Mouse (Mus musculus) stomach, postnatal 0 days (tissue): ENCODE results near the gene Psmg3. TPM values are rescaled to one million over a fixed set of nuclear protein-coding genes. Genes with fewer than 3 reads are reported as not detected.

Experiments
- ATAC-seq: fragments of 200-750 bp; cut with Nextera tagmentation; 2 replicates; pipeline ENCODE4 v1.8.0; 2017; ENCODE audit not compliant: low FRiP score, low TSS enrichment
- DNase-seq: peaks from one replicate; pipeline ENCODE4 v3.0.0-alpha.2; 2016; ENCODE audit warnings: low spot score
- H3K27ac ChIP-seq: fragments of 300-500 bp; sonication (generic); replicated peaks from 2 replicates; pipeline ENCODE4 v1.5.1; 2014; ENCODE audit warnings: mild to moderate bottlenecking, control low read depth
- H3K27me3 ChIP-seq: fragments of 300-500 bp; sonication (generic); 2 replicates; pipeline ENCODE4 v1.6.1; 2014; ENCODE audit warnings: low read length; ENCODE audit not compliant: control insufficient read depth, insufficient read depth
- H3K36me3 ChIP-seq: fragments of 300-500 bp; sonication (generic); 2 replicates; pipeline ENCODE4 v1.6.1; 2014; ENCODE audit warnings: low read length, mixed read lengths; ENCODE audit not compliant: control insufficient read depth, insufficient read depth
- H3K4me1 ChIP-seq: fragments of 300-500 bp; sonication (generic); replicated peaks from 2 replicates; pipeline ENCODE4 v1.6.1; 2014; ENCODE audit warnings: antibody characterized with exemption; ENCODE audit not compliant: control insufficient read depth, insufficient read depth
- H3K4me2 ChIP-seq: fragments of 300-500 bp; sonication (generic); replicated peaks from 2 replicates; pipeline ENCODE4 v1.6.1; 2014; ENCODE audit warnings: low read depth, mild to moderate bottlenecking, control low read depth, moderate library complexity
- H3K4me3 ChIP-seq: fragments of 300-500 bp; sonication (generic); 2 replicates; pipeline ENCODE4 v1.5.1; 2014; ENCODE audit warnings: low read depth, low read length, control low read depth
- H3K9ac ChIP-seq: fragments of 300-500 bp; sonication (generic); 2 replicates; pipeline ENCODE4 v1.6.1; 2014; ENCODE audit warnings: mild to moderate bottlenecking, low read length, control low read depth, mixed read lengths
- H3K9me3 ChIP-seq: fragments of 300-500 bp; sonication (generic); 2 replicates; pipeline ENCODE4 v1.6.1; 2016; ENCODE audit warnings: low read length; ENCODE audit not compliant: control insufficient read depth
- CTCF ChIP-seq: IDR thresholded peaks from 2 replicates; pipeline ENCODE4 v1.5.1; 2016; ENCODE audit warnings: antibody characterized with exemption, low read depth, mild to moderate bottlenecking, moderate library complexity
- EP300 ChIP-seq: optimal IDR thresholded peaks from 2 replicates; pipeline ENCODE3; 2016; ENCODE audit warnings: antibody characterized with exemption
- WGBS: fragments of 180-500 bp; shearing (Covaris S2); extraction: QIAGEN DNeasy Blood & Tissue Kit; methylation state at CpG from one replicate; pipeline ENCODE4 v1.1.7; 2014; 5-methylcytosine and 5-hydroxymethylcytosine counted together
- polyA plus RNA-seq: library from polyadenylated mRNA; unstranded; fragments of >200 nt; fragmentation: Nextera tagmentation; extraction: Ambion mirVana; gene quantifications from 2 replicates; pipeline ENCODE4 v1.2.1, GENCODE M21; 2015

Gene Psmg3
- 50.6 and 51.0 TPM in 2 replicates for polyA plus RNA-seq

DNA sequence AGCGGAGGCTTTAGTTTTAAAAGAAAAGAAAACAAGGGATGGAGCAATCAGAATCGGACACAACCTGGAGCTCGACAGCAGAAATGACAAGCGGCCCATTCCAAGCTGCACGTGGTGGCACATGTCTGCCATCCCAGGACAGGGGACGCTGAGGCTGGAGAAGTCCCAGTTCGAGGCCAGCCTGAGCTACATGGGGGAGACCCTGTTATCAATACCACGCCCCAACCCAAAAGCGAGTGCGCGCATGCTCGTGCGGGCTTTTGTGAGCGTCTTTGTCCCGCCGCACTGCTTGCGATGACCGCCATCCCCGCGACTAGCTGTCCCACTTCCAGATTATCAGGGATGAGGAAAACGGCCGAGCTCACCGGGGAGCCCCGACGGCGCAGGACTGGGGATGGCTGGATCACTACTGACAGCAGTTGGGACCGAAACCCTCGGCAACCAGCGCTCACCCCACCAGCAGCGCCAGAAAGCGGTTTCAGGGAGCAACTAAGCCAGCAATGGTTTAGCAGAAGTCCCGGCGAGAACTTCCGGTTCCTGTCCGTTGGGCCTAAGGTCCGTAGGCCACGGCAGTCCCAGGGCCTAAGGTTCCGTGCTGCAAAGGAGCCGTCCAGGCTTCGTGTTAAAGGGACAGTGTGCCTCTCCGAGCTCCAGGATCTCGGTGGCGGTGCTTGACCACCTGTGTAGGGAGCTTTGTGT is at the start of gene Psmg3, which contains the start of gene Gm26938:
Gene Psmg3 (minus strand): TSS at position 529 of the 699 bp plus-strand sequence.
Gene Gm26938 (minus strand): TSS at position 51 of the 699 bp plus-strand sequence.
- H3K4me3 ChIP-seq = peak within 1 kb of the TSS; percentile 80
- peaks cover 3% of the 10 kb centered on the region for H3K4me1 ChIP-seq
- H3K27me3 ChIP-seq = no peaks in the 10 kb centered on the region
- DNase-seq (peak; percentile 90), ATAC-seq (peak; percentile 72)
- peak within 1 kb of the TSS; percentile 67 for H3K4me2 ChIP-seq
- peak within 1 kb of the TSS; percentile 87 for H3K9ac ChIP-seq
- no peaks in the 10 kb centered on the region for H3K9me3 ChIP-seq
- H3K36me3 ChIP-seq = peaks cover 8% of the 10 kb centered on the region; the same call in 1 of the 2 replicates
- peak within 1 kb of the TSS; percentile 70 for H3K27ac ChIP-seq
- under 1% methylated on average over 43 of the region's 43 CpGs for WGBS
- no peak for TF ChIP-seq CTCF
- no peak for TF ChIP-seq EP300

DNA sequence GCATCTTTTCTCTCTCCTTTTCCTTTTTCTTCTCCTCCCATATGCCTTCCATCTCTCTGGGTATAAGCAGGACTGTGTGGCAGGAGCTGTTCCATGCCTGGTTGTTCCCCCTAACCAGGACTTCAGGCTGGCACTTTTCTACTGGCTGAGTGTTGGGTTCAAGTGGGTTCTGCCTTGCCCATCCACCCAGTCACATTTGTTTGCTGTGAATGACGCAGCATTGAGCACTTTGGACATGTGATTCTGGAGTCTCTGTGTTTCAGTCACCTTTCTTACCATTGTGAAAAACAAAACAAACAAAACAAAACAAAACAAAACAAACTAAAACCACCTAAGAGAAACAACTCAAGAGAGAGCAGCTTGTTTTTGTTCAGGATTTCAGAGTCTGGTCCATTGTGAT is 44.8 kb upstream of the Psmg3 start:
- no peaks in the 10 kb centered on the region for H3K36me3 ChIP-seq
- DNase-seq (no peak), ATAC-seq (no peak)
- no peak overlapping the region for H3K4me3 ChIP-seq
- H3K27me3 ChIP-seq = no peaks in the 10 kb centered on the region
- WGBS = 80% methylated on average over 1 of the region's 1 CpGs
- no peak overlapping the region for H3K4me2 ChIP-seq
- H3K27ac ChIP-seq = no peak overlapping the region
- H3K9ac ChIP-seq = no peak overlapping the region
- H3K4me1 ChIP-seq = no peaks in the 10 kb centered on the region
- TF ChIP-seq CTCF (no peak), EP300 (no peak)
- no peaks in the 10 kb centered on the region for H3K9me3 ChIP-seq

DNA sequence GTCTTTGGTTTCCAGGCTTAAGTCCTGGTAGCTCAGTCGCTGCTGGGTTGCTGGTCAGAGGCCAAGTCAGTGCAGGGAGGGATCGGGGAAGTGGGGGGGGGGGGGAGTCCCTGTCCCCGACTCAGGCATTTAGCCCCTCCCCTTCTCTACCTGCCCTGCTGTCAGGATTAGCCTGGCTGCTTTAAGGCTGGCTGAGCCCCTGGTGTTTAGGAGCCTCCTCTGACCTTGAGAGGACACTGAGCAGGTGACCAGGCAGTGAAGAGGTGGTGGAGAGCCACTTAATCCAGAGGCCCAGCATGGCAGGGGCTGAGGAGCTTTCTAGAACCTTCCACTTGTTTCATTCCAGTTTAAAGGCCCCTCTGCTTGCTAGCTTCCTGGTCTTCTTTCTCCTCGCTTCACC is 44.2 kb upstream of the Psmg3 start:
- no peak for TF ChIP-seq CTCF
- no peak for TF ChIP-seq EP300
- H3K9me3 ChIP-seq = no peaks in the 10 kb centered on the region
- no peak overlapping the region for H3K9ac ChIP-seq
- H3K4me1 ChIP-seq = no peaks in the 10 kb centered on the region
- H3K4me3 ChIP-seq = no peak overlapping the region
- no peaks in the 10 kb centered on the region for H3K27me3 ChIP-seq
- no peaks in the 10 kb centered on the region for H3K36me3 ChIP-seq
- H3K4me2 ChIP-seq = no peak overlapping the region
- ATAC-seq = no peak
- DNase-seq = no peak
- 10% methylated on average over 4 of the region's 4 CpGs for WGBS
- H3K27ac ChIP-seq = no peak overlapping the region

DNA sequence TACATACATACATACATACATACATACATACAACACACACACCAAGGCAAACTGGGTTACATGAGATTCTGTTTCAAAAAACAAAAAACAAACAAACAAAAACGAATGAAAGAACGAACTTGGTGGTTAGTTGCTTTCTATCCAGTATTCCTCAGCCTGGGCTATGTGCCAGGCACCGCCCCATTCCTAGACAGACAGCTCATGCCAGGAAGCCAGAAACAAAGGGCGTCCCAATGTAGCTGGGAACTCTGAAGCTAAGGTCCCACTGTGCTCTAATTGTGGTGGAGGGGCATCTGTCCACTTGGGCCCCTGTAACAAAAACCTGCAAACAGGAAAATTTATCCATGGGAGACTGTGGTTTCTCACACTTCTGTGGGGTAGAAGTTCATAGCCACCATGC is 36.1 kb upstream of the Psmg3 start:
- Histone ChIP-seq H3K27me3 (no peaks in the 10 kb centered on the region), H3K4me1 (no peaks in the 10 kb centered on the region), H3K36me3 (no peaks in the 10 kb centered on the region), H3K9me3 (no peaks in the 10 kb centered on the region), H3K4me3 (no peak overlapping the region), H3K4me2 (no peak overlapping the region), H3K27ac (no peak overlapping the region), H3K9ac (no peak overlapping the region)
- DNase-seq (peak; percentile 60), ATAC-seq (no peak)
- 27% methylated on average over 4 of the region's 4 CpGs for WGBS
- no peak for TF ChIP-seq EP300
- no peak for TF ChIP-seq CTCF

DNA sequence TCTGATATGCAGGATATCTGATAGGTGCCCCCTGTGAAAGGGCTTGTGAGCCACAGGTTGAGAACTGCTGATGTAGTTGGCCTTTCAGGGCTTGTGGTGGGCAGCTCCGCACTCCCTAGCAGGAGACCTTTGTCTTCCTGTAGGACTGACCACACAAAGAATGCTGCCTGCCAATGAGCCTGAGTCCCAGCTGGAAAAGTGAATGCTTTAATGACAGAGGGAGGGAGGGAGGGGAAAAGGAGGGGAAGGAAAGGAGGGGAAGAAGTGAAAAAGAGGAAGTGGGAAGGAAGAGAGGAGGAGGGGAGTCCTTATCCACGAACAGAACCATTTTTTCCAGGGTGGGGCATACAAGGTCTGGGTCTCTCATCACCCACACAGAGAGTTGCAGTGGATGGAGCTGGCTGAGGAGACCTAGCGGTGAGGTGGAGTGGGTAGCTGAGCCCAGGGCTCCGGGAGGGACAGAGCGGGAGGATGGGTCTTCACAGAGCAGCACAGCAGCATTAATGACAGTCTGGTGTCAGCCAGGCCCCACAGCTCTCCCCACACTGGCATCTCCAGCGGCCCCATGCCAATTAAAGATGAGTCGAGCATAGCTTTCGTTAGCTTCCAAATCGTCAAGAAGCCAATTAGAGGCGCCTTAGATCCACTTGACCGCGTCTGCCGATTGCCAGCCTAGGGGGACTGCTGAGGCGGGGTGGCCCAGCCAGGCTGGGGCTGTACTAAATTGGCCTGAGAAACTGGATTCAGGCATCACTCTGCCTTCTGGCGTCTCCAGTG is 33.8 kb upstream of the Psmg3 start:
- WGBS = 54% methylated on average over 15 of the region's 15 CpGs
- Histone ChIP-seq H3K9me3 (no peaks in the 10 kb centered on the region), H3K9ac (no peak overlapping the region), H3K27me3 (no peaks in the 10 kb centered on the region), H3K4me2 (no peak overlapping the region), H3K36me3 (no peaks in the 10 kb centered on the region), H3K27ac (no peak overlapping the region), H3K4me1 (no peaks in the 10 kb centered on the region), H3K4me3 (no peak overlapping the region)
- no peak for TF ChIP-seq CTCF
- no peak for TF ChIP-seq EP300
- DNase-seq (no peak), ATAC-seq (no peak)
